Mouse (Mus musculus) stomach, embryonic 14.5 days (tissue): Measurements from ENCODE around the gene Dkkl1. TPM values are rescaled to one million over a fixed set of nuclear protein-coding genes. Genes with fewer than 3 reads are reported as not detected.

Source experiments
- ATAC-seq: fragments of 200-750 bp; cut with Nextera tagmentation; 2 replicates; pipeline ENCODE4 v1.8.0; 2017; ENCODE audit warnings: low read depth, moderate TSS enrichment; ENCODE audit not compliant: insufficient number of reproducible peaks, insufficient read depth, low FRiP score
- H3K27ac ChIP-seq: fragments of 300-500 bp; sonication (generic); 2 replicates; pipeline ENCODE4 v1.5.1; 2014; ENCODE audit warnings: mild to moderate bottlenecking, low read length, moderate library complexity, mixed read lengths
- H3K27me3 ChIP-seq: fragments of 300-500 bp; sonication (generic); 2 replicates; pipeline ENCODE4 v1.6.1; 2014; ENCODE audit warnings: low read length, control low read depth, mixed read lengths; ENCODE audit not compliant: control insufficient read depth, insufficient read depth
- H3K36me3 ChIP-seq: fragments of 300-500 bp; sonication (generic); 2 replicates; pipeline ENCODE4 v1.6.1; 2014; ENCODE audit warnings: mild to moderate bottlenecking, control low read depth, low read length, moderate library complexity, mixed read lengths; ENCODE audit not compliant: control insufficient read depth, insufficient read depth
- H3K4me1 ChIP-seq: fragments of 300-500 bp; sonication (generic); 2 replicates; pipeline ENCODE4 v1.6.1; 2014; ENCODE audit warnings: low read length, control low read depth, mixed read lengths; ENCODE audit not compliant: control insufficient read depth, insufficient read depth
- H3K4me2 ChIP-seq: fragments of 300-500 bp; sonication (generic); replicated peaks from 2 replicates; pipeline ENCODE4 v1.6.1; 2014; ENCODE audit warnings: low read depth, low read length, control low read depth
- H3K4me3 ChIP-seq: fragments of 300-500 bp; sonication (generic); 2 replicates; pipeline ENCODE4 v1.5.1; 2014; ENCODE audit warnings: low read depth, low read length, control low read depth
- H3K9ac ChIP-seq: fragments of 300-500 bp; sonication (generic); replicated peaks from 2 replicates; pipeline ENCODE4 v1.6.1; 2014; ENCODE audit warnings: low read depth, mild to moderate bottlenecking, control low read depth, low read length, moderate library complexity, mixed read lengths
- H3K9me3 ChIP-seq: fragments of 300-500 bp; sonication (generic); 2 replicates; pipeline ENCODE4 v1.6.1; 2016; ENCODE audit warnings: low read depth, low read length, control low read depth; ENCODE audit not compliant: control insufficient read depth
- WGBS: fragments of 180-500 bp; shearing (Covaris S2); extraction: QIAGEN DNeasy Blood & Tissue Kit; methylation state at CpG from one replicate; pipeline ENCODE4 v1.1.7; 2014; 5-methylcytosine and 5-hydroxymethylcytosine counted together
- polyA plus RNA-seq: library from polyadenylated mRNA; unstranded; fragments of >200 nt; fragmentation: Nextera tagmentation; extraction: Ambion mirVana; gene quantifications from 2 replicates; pipeline ENCODE4 v1.2.1, GENCODE M21; 2014

Dkkl1 gene
- polyA plus RNA-seq, 1 experiment from 2014 or later, result 0.45 TPM

DNA sequence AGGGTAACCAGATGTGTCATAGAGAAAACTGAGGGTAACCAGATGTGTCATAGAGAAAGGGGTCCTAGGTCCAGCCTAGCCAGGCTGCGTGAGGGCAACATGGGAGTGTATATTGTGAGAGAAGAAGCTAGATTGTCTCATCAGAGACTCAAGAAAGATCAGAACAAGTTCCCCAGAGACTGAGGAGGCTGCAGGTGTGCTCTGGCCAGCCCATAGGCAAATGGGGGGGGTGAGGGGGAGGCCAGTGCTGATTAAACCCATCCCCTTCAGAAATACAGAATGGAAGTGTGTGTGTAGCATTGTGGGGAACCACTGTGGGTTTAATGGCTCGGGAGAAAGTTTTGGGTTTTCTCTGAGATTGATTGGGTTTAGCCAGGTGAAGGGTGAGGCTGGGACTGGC is 9.7 kb upstream of the Dkkl1 start:
- no peak overlapping the region for H3K27ac ChIP-seq
- H3K4me2 ChIP-seq, result no peak overlapping the region
- H3K27me3 ChIP-seq, result no peaks in the 10 kb centered on the region
- H3K9ac ChIP-seq, result no peak overlapping the region
- WGBS, result 68% methylated on average over 2 of the region's 2 CpGs
- peaks cover 12% of the 10 kb centered on the region for H3K4me1 ChIP-seq
- H3K9me3 ChIP-seq, result no peaks in the 10 kb centered on the region
- H3K36me3 ChIP-seq, result peaks cover 84% of the 10 kb centered on the region
- no peak overlapping the region for H3K4me3 ChIP-seq
- ATAC-seq, result no peak

GRCm38 (mm10) chr7:45216442-45217183 is 4.7 kb upstream of the Dkkl1 start:
- ATAC-seq, result peak; percentile 76
- Histone ChIP-seq H3K9me3 (no peaks in the 10 kb centered on the region), H3K9ac (peak overlapping the region; percentile 95), H3K4me2 (peak overlapping the region; percentile 97), H3K4me1 (peaks cover 20% of the 10 kb centered on the region), H3K4me3 (peak overlapping the region; percentile 71), H3K36me3 (peaks cover 42% of the 10 kb centered on the region), H3K27me3 (no peaks in the 10 kb centered on the region), H3K27ac (peak overlapping the region; percentile 89)
- WGBS, result 1% methylated on average over 13 of the region's 13 CpGs

DNA sequence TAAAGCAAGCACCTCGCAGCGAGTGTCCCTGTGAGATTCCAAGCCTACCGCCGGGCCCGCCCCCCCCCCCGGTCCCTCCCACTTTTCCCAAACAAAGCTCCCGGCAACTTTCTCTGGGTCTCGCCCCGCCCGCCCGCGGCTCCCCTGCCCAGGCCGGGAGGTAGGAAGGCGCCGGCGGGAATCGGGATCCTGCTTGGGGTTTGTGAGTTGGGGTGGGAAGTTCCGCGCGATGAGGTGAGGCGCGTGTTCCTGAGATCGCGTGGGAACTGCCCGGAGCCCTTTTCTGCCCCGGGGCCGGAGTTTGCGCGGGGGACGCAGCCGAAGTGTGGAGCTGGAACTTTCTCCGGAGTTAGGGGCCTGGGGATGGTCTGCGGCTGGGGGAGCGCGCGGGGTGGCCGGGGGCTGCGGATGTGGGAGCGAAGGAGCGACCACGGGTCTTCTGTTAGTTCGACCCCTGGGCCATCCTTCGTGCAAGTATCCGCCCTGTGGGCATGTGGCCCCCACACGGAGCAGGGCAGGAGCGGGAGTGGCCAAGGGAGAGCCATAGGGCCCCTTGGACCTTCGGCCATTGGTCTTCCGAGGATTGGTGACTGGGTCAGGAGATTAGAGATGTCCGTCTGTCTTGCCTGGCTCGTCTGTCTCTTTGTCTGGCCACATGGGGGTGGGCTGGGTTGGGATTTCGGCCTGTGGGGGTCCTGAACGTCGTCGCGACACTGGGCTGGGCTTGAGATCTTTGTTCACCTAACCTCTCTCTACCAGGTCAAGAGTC is 3.9 kb upstream of the Dkkl1 start, which contains the start of gene Tead2:
Gene Tead2 (plus strand): TSS at position 81 of the 769 bp plus-strand sequence.
- peak within 1 kb of the TSS; percentile 95 for H3K9ac ChIP-seq
- no peaks in the 10 kb centered on the region for H3K27me3 ChIP-seq
- H3K4me2 ChIP-seq, result peak within 1 kb of the TSS; percentile 97
- peak within 1 kb of the TSS; percentile 71 for H3K4me3 ChIP-seq
- H3K9me3 ChIP-seq, result no peaks in the 10 kb centered on the region
- ATAC-seq, result peak; percentile 46
- peaks cover 23% of the 10 kb centered on the region for H3K4me1 ChIP-seq
- H3K27ac ChIP-seq, result peak within 1 kb of the TSS; percentile 89
- peaks cover 36% of the 10 kb centered on the region for H3K36me3 ChIP-seq
- under 1% methylated on average over 55 of the region's 55 CpGs for WGBS

- Histone ChIP-seq H3K9me3 (no peaks in the 10 kb centered on the region), H3K36me3 (peaks cover 15% of the 10 kb centered on the region), H3K4me2 (no peak overlapping the region), H3K27me3 (no peaks in the 10 kb centered on the region), H3K27ac (no peak overlapping the region), H3K4me1 (peaks cover 23% of the 10 kb centered on the region), H3K9ac (no peak overlapping the region), H3K4me3 (no peak overlapping the region)
- 67% methylated on average over 5 of the region's 5 CpGs for WGBS
- no peak for ATAC-seq
Measured at GRCm38 (mm10) chr7:45213708-45214107, 1.8 kb upstream of the Dkkl1 start.

DNA sequence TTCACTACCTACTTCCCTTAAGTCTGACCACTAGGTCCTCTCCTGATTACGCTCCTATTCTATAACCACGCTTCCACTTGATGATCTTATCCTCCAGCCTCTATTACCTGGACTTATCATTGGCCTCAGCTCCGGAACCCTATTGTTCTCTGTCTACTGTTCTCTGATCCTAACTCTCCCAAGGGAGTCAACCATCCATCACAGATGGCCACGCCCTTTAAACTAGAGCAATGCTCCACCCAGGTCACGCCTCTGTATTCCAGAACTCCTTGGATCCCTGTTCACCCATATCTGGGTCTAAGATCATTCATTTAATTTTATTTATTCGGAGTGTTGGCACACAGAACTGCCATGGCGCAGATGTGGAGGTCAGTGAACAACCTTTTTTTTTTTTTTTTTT is 409 bp upstream of the Dkkl1 start:
- H3K4me2 ChIP-seq, result no peak overlapping the region
- H3K9ac ChIP-seq, result no peak overlapping the region
- ATAC-seq, result no peak
- H3K4me3 ChIP-seq, result no peak overlapping the region
- no peaks in the 10 kb centered on the region for H3K9me3 ChIP-seq
- no peak overlapping the region for H3K27ac ChIP-seq
- no peaks in the 10 kb centered on the region for H3K27me3 ChIP-seq
- H3K36me3 ChIP-seq, result peaks cover 2% of the 10 kb centered on the region
- H3K4me1 ChIP-seq, result peaks cover 16% of the 10 kb centered on the region
- whole genome bisulfite sequencing, result 69% methylated on average over 7 of the region's 7 CpGs

DNA sequence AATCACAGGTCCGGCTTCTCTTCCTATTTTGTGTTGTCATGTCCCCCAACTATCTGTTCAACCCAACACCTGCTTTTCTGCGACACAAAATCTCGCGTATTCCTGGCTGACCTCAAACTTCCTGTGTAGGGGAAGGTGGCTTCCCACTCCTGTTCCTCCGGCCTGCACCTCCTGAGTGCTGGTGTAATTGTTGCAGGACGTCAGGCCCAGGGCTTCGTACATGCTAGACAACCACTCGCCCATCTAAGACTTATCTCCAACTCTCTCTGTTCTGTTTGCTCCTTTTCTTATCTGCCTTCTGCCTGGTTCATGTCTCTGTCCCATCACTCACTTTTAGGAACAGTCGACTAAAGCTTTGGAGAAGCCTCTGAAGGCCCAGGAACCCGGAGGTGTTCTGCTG is 877 bp downstream of the Dkkl1 start:
- Histone ChIP-seq H3K4me3 (no peak overlapping the region), H3K4me1 (0 out of 2 replicates have a peak, but pooled peaks cover 11% of the 10 kb centered on the region), H3K9ac (no peak overlapping the region), H3K27ac (no peak overlapping the region), H3K27me3 (no peaks in the 10 kb centered on the region), H3K9me3 (no peaks in the 10 kb centered on the region), H3K36me3 (no peaks in the 10 kb centered on the region), H3K4me2 (no peak overlapping the region)
- WGBS, result 59% methylated on average over 10 of the region's 10 CpGs
- no peak for ATAC-seq

GRCm38 (mm10) chr7:45208260-45208659 is 3.7 kb downstream of the Dkkl1 start:
- 81% methylated on average over 6 of the region's 6 CpGs for WGBS
- 0 out of 2 replicates have a peak, but pooled peaks cover 7% of the 10 kb centered on the region for H3K4me1 ChIP-seq
- no peak overlapping the region for H3K4me3 ChIP-seq
- H3K27ac ChIP-seq, result no peak overlapping the region
- no peak overlapping the region for H3K9ac ChIP-seq
- no peak overlapping the region for H3K4me2 ChIP-seq
- ATAC-seq, result no peak
- no peaks in the 10 kb centered on the region for H3K27me3 ChIP-seq
- no peaks in the 10 kb centered on the region for H3K9me3 ChIP-seq
- no peaks in the 10 kb centered on the region for H3K36me3 ChIP-seq

DNA sequence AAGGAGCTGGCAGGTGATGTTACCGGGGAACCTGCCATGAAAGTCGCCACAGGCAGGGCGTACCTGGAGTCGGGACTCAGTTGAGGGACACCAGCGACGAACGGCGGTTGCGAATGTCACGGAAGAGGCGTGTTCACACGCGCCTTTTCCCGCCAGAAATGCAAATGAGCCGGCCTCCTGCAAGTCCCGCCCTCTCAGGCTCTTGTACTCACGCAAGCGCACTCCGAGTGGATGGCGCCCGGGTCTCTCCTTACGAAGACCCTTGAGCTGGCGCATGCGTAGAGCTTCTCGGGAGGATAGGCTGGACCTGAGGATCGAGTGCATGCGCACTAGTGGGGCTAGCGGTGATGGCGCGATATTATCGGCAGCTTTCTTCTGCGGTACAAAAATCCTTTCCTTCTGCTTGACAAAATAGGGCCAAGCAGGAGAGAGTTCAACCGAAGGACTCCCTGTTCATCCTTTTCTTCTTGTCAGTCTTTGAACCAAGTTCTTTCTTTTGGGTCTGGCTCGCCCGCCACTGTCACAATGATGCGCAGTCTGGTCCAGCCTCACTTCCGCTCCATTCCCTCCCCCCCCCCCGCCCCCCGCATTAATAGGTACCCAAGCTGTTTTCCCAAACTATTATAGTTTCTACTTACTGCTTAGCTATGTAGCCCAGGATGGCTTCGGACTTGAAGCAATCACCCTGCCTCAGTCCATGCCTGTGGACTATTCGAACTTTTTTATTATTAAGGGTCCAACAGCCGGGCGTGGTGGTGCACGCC is 7.4 kb downstream of the Dkkl1 start, which contains the start of gene Ccdc155:
Gene Ccdc155 (minus strand): TSS at position 513 of the 764 bp plus-strand sequence.
- Histone ChIP-seq H3K27ac (no peak within 1 kb of the TSS), H3K4me3 (peak within 1 kb of the TSS; percentile 29), H3K27me3 (no peaks in the 10 kb centered on the region), H3K4me1 (no peaks in the 10 kb centered on the region), H3K36me3 (no peaks in the 10 kb centered on the region), H3K9ac (no peak within 1 kb of the TSS), H3K4me2 (peak within 1 kb of the TSS; percentile 58), H3K9me3 (no peaks in the 10 kb centered on the region)
- 8% methylated on average over 43 of the region's 44 CpGs for WGBS
- peak; percentile 95 for ATAC-seq
